Mouse (Mus musculus): ENCODE measurements around the gene Chrna5. TPM values are rescaled to one million over a fixed set of nuclear protein-coding genes. Genes with fewer than 3 reads are reported as not detected.

Chrna5 gene
- total RNA-seq (2021) (1 to 10 TPM in 1 of 2 experiments, under 1 TPM in 1; 0.63 to 1.2 TPM), polyA plus RNA-seq (2012; rRNA removed) (0.09 and 0.12 TPM in 2 replicates)
- long read RNA-seq: 0 reads

DNA sequence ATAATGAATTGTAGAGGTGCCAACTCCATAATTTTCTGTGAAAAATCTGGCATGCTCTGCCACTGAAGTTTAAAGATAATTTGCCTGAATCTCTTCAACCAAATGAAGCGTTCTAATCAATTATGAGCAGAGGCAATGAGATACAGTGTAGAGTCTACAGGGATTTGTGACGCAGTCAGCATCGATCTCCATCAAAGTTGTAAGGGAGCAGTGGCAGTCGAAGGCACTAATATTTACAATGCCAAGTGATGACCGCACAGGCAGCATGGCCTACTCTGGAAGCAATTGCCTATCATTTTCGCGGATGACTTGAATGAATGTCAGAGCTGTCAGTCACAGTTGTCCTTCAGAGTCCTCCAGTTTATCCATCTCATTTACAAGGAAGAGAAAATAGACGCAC is at the start of gene Chrna5:
TSS of gene Chrna5 (plus strand) at position 207 of the 400 bp plus-strand sequence.
- DNase-seq: no peak

DNA sequence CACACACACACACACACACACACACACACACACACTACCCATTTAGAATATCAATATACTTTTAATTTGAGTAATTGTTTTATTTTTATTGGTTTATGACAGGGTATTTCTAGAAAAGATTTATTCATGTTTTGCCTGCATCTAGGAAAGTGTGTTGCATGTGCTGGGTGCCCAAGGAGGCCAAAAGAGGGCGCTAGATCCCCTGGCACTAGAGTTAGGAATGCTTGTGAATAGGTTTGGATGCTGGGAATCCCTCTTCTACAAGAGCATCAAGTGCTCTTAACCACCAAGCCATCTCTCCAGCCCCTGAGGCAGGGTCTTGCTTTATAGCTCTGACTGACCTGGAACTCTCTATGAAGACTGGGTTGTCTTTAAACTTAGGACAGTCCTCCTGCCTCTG is 48.9 kb upstream of the Chrna5 start:
- DNase-seq: no peak

DNA sequence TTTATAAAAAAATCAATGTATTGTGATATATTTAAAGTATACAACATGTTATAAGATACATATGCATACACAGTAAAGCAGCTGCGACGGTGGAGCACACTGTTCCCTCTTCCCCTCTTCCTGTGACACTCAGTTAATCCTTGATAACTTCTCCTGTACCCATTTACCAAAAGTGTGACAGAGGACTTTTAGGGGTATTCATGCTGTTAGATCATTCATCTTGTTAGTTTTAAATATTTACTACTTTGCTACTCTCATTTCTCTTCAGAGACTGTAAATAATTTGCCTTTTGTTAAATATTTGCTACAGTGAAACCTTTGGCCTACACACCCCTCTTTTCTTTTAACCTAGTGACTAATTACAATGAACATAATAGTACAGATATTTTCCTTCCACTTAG is 48.3 kb upstream of the Chrna5 start:
- no peak for DNase-seq

DNA sequence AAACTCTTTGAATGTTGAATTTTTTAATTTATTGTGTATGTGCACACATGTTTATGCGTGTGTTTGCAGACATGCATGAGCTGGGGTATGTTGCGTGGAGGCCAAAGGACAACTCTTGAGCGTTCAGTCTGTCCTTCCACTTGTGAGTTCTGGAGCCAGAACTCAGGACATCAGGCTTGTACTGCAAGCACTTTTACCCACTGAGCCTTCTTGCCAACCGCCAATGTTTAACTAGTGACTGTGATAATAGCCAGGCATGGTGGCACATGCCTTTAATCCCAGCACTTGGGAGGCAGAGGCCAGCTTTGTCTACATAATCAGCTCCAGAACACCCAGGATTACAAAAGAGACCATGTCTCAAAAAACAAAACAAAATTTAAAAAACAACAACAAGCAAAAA is 38.6 kb upstream of the Chrna5 start:
- no peak for DNase-seq

DNA sequence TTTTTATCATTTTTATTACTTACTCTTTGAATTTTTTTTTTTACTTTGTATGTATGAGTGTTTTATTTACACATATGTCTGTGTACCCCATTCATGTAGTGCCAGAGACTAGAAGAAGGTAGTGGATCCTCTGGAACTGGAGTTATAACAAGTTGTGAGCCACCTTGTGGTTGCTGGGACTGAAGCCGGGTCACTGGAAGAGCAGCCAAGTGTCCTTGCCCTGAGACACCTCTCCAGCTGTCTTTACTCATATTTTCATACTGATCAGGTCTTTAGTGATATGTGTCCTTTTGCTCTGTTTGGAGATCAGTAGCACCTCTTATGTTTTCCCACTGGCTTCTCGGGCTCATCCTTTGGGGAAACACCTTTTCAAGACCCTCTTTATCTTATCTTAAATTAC is 36.2 kb upstream of the Chrna5 start:
- DNase-seq: no peak

DNA sequence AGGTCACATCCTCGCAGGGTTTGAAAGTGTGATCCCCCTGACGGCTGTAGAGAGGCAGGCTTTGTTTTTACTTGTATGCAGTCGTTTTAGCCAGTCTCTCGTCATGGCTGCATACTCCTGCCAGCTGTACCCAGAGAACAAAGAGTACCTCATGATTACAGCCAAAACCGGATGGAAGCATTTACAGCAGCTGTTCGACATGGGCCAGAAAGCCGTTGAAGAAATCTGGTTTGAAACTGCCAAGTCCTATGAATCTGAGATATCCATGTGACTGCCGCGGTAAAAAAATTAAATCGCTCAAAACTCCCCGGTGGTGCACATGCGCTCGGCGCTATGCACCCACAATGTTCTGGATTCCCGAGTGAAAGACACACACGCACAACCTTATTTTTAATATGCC is 34.4 kb upstream of the Chrna5 start:
- DNase-seq: no peak

DNA sequence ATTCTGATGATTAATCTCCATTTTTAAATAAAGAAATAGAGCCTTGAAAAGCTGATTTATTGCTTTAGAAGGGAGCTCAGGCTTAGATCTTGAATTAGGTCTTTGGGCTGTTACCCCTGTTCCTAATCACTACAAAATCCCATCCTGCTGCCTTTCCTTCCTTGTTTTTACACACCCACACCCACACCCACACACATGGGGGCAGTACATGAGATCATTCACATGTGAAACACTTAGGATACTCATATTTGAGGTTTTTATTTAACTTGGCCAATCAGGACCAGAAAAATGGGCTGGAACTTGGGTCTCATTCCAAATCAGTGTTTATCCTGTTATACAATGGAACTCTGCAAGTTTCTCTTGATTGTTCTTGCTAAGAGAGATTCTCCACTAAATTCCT is 31.2 kb upstream of the Chrna5 start:
- DNase-seq: no peak

DNA sequence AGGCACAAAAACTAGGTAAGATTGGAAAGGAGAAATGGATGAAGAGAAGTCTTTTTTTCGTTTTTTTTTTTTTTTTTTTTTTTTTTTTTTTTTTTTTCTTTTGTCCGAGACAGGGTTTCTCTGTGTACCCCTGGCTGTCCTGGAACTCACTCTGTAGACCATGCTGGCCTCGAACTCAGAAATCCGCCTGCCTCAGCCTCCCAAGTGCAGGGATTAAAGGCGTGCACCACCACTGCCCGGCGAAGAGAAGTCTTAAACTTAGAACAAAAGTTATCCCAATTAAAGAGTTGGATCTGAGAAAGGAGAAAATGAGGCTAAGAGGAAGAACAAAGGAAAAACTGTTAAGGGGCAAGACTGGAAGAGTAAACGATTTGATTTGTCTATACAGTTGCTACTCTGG is 30.5 kb upstream of the Chrna5 start:
- peak; percentile 5 for DNase-seq

DNA sequence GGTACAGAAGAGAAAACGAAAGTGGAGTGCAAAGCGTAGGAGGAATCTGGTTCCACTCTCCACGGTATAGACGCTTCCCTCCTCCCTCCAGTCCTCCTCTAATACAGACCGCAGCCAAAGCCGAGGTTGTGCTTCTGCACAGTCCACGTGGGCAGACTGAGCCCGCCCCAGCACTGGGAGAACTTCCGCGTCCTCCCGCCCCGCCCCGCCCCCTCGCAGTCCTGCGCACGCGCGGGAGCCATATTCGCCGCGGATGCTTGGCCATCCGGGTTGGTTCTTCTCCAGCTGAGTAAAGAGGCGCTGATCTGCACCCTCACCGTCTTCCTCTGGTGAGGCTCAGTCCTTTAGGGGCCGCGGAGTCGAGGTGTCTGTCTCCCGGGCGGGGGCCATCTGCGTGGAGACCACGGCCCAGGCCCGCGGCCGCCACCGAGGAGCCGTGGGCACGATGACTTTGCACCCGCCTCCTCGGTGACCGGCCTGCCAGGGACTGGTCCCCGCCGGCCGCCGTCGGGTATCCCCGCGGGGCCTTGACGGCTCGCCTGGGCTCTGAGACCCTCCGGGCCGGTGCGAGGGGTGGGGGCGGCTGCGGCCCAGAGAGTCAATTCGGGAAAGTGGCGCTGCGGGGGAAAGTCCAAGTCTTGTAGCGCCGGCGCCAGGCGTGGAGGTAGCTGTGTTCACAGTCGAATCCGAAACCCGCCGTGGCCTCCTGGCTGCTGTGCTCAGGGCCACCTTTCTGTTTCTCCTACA is 29.9 kb upstream of the Chrna5 start, which contains the start of the genes Psma4 and AY074887:
TSS of gene Psma4 (plus strand) at position 216 of the 747 bp plus-strand sequence.
TSS of gene AY074887 (minus strand) at position 424 of the 747 bp plus-strand sequence.
- DNase-seq: peak; percentile 96

DNA sequence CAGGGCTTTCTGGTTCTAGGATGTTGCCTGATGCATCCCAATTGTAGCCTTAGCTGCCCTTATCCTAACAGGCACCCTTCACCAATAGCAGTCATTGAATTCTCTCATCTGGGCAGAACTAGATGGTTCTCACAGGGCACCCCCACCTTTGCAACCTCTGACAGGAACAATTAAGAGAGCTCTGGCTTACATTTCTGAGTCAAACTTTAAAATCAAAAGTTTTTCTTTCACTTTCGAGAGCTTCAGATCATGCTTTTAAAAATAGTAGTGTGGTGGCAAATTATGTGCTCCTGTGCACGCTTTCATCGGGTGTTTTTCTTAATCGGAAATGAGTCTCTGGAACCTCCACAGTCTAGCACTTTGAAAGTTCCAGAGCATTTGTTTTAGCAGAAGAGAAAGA is 19.6 kb upstream of the Chrna5 start:
- DNase-seq: no peak

DNA sequence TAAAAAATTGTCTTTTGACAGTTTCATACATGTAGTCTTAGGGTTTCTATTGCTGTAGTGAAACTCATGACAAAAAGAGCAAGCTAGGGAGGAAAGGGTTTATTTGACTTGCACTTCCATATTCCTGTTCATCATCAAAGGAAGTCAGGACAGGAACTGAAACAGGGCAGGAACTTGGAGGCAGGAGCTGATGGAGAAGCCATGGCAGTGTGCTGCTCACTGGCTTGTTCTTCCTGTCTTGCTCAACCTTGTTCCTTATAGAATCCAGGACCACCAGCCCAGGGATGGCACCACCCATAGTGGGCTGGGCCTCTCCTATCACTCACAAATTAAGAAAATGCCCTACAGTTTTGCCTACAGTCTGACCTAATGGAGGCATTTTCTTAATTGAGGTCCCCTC is 17.0 kb upstream of the Chrna5 start:
- no peak for DNase-seq

DNA sequence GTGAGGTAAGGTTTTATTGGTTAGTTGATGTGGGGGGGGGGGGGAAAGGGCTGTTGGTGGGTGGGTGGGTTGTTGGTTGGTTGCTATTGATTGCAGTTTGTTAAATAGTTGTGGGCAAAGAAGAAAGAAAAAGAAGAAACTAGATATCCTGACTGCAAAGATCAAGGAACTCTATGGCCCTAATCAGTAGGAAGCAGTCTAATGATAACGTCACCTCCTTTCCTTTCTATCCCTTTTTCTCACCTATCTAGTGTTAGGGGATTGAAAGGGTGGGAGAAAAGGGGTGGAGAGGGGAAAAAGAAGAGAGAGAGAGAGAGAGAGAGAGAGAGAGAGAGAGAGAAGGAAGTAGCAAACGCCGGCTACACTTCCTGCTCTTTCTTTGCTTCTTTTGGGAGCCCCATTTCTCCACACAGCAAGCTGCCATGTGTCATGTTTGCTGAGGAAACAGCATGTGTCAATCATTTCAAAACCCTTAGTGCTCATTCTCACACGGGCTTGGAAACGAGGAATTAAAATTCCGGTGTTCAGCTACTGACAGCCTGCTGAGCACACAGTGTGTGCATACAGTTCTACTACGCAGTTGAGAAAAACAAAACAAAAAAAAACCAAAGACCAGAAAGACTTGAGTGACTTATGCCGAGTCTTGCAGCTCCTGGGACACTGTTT is 10.6 kb upstream of the Chrna5 start:
- DNase-seq: no peak

DNA sequence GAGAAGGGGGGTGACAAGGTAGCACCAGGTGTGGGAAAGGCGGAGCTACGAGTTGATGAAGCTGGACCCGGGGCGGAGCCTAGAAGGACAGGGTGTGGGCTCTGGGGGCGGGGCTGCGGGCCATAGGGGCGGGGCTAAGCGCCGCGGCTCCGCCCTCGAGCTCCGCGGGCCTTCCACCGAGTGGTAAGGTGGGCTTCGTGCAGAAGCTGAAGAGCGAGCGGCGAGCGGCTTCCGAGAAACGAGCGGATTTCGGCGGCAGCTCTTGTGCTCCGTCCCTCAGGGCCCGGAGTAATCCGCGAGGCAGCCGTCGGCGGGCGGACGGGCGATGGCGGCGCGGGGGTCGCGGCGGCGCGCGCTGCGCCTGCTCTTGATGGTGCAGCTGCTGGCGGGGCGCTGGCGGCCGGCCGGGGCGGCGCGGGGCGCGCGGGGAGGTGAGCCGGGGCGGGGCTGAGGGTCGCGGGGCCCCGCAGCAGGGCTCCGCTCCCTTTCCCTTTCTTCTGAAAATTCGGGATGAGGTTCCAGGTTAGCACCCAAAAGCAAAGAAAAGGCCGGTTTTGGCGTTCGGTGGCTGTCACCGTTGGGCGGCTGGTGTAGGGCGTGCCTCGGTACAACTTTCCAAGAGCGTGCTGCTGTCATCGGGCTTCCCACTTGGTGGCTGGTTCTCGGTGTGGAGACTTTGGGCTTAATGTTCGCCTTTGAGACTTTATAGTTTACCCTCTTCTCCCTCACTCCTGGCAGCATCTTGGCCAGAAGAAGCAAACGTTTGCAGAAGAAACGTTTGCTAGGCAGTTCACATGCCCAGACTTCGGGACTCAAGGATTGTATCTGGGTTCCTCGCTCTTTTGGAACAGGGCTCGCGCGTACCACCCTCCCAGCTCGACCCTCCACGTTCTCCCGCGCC is 861 bp downstream of the Chrna5 start:
- peak; percentile 26 for DNase-seq

DNA sequence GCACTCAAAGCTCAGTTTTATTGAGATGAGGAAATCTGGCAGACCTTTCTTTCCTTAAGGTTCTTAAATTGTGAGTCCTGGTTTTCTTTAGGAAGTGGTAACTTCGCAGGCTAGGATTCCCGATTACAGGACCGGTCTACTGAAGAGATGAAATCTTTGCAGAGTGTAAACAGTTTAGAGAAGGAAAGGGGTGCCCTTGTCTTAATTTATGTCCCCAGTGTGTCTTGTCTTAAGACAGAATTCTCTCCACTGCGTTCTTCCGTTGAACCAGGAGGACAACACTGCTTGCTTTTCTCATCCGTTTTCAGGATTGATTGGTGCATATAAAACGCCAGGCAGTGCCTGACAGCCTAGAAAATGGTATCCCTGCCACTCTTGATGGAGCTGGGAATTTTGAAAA is 1.7 kb downstream of the Chrna5 start:
- DNase-seq: no peak

DNA sequence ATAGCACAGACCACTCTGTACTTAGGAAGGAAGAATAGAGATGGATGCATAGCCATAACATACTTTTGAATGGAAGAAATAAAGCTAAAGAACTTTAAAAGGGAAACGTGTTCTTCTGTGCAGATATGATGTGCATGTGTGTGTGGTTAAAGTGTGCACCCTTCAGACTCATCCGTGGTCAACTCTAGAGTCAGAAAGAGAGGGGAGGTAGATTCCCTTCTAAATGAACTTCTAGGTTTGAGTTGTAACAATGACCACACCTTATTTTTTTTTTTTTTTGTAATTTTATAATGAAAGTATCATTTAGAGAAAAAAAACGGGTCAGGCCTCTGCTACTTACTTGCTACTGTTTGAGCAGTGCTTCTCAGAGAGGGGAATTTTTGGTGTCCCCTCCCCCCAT is 9.7 kb downstream of the Chrna5 start:
- DNase-seq: no peak

DNA sequence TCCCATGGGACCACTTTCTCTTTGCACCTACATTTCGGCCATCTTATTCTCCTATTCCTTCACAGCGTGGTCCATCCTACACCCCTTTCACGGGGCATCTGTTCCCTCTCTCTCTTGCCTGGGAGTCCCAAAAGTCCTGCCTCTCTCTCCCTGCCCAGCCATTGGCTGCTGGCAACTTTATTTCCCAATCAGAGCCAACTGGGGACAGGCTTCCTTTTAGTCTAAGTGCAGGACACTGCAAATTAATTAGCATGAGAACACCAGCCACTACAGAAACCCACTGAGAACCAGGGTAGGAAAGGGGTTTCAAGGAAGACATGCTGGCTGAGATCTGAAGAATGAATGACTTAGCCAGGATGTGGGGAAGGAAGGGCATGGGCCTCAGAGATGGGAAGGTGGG is 13.7 kb downstream of the Chrna5 start:
- DNase-seq: no peak

DNA sequence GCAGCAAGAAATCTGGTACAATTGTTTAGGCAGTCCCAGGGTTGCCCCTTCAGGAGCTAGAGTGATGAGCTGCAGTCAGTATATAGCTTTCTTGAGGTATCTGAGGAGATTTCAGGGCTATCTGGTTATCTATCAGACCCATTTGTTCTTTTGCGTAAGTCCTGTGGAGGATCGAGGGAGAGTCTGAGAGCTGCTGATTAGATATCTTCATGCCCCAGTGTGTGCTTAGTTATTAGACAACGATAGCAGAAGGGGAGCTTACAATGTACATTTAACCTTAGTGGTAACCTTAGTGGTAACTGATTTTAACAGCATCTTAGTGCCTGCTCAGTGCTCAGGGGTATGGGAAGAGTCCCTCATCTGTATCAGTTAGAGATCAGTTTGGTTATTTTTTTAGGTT is 15.0 kb downstream of the Chrna5 start:
- no peak for DNase-seq

DNA sequence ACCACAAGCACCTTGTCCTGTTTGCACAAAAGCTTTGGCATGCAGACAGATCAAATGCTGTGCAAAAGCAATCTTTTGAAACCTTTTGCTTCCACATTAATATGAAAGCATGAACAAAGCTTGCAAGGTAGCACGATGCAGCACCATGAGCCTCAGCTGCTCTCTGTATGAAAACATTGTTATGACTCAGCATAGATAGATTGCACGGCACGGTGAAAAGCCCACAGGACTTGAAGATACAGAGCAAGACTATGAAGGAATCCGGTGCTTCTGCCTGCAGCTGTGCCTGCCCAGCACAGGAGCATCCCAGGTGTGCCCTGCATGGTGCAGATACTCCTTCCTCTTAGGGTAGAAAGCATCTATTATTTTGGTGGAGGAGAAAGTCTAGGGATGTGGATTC is 22.9 kb downstream of the Chrna5 start:
- DNase-seq: no peak

DNA sequence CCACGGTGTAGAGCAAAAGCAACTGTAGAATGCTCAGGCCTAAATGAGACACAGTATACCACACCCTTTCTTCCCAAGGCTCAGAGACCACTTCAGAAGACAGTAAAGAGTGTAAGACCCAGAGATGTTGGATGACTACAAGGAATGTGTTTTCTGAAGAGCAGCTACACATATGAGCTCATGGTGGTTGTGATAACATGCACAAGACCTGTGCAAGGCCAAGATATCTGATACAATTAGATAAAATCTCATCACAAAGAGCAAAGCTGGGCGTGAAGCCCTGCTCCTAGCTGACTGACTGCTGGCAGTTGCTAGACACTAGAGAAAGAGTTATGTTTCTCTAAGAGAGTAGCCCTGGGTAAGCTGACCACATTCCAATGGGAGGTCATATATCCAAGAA is 29.0 kb downstream of the Chrna5 start:
- DNase-seq: no peak

DNA sequence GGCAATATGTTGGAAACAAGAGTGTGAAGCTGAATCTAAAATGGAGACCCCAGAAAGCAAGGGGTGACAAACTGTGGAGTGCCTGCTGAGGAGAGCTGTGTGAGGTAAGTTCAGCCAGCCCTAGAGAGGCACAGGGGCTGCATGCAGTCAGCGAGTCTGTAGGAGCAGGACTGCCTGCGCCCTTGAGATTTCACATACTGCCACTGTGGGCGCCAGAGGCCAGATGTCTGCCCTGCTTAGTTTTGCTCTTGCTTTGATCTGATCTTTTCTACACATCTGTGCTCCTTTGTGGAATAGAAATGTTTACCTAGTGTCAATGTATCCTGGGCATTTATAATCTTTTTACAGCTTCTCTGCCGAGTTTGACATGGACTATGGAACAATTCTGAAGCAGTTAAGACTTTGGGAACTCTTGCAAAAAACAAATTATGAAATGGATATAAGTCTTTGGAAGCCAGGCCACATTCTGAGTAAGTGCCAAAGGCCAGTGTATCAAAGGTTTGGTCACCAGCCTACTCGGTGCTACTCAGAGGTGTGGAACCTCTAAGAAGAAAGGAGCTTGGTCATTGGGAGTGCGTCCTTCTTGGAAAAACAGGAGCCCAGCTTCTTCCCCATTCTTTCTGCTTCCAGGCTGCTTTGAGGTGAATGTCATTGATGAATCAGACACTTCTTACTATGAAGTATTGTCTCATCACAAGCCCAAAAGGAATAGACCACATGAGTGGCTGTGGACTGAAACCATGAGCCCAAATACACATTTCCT is 30.1 kb downstream of the Chrna5 start:
- peak; percentile 19 for DNase-seq

DNA sequence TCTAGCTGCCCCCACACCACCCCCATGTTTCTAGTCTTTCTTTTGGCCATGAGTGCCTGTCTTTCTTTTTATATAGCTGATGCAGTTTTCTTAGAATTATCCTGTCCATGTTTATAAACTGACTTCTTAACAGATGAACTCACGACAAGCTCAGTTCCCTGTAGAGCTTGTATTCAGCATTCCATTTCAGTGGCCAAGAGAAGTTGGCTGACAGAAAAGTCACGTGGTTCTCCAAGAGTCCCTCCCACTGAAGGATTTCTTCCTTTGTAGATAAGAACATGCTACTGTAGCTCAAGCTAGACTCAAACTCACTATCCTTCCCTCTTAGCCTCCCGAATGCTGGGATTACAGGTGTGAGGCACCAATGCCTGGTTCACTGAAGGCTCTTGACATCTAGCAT is 36.2 kb downstream of the Chrna5 start:
- no peak for DNase-seq

DNA sequence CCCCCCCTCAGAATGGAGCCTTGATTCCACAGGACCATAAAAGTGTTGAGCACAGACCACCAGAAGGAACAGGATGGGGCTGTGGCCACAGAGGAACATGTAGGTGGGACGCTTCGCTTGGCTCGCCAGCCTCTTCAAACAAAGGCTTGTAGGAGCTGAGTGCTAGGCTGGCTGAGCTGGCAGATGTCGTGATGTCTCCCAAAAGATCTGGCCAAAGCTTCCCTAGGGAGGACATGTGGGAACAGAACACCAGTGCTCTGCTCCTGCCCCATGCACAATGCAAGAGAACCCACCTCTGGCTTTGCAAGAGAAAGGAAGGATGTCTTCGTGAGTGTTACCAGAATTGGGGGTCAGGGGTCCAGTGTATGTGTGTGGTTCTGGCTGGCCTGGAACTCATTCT is 42.6 kb downstream of the Chrna5 start:
- DNase-seq: no peak

All from adrenal gland, adult 2 months (tissue).